ENCODE assay signal across 9 mouse cellular contexts in genomic region chr11:6006351-6007009, GRCm38 (mm10). TPM values are rescaled to one million over a fixed set of nuclear protein-coding genes. Genes with fewer than 3 reads are reported as not detected.
A peak's percentile ranks its signal among the peaks of the same experiment; 100 is the strongest.
DNase-seq lines count a peak whose midpoint lies in the region; ATAC-seq and TF ChIP-seq lines count a peak whose summit lies in the region.
"Not testable (repeated sequence)": the region's sequence is repeated elsewhere in the genome, so short reads cannot be mapped to it uniquely, and the experiment has no call there.
"Had no signal": no experiment of that assay in that cellular context is flagged by ENCODE, and none has a peak within 500 bp of the region (broad histone marks: within the 10 kb centered on the region; RNA-seq: fewer than 3 reads in every experiment).

No protein-coding gene starts in this region.

- H3K4me1 ChIP-seq in bone marrow macrophage, adult 2 months (ENCODE audit: control insufficient read depth, insufficient read depth, low read length): peaks cover 26% of the 10 kb centered on the region
- not testable (repeated sequence) for H3K4me1 ChIP-seq in forebrain, embryonic 12.5 days; limb, embryonic 10.5 days; midbrain, embryonic 15.5 days; stomach, embryonic 16.5 days (ENCODE audit: control insufficient read depth, insufficient read depth, low read length)
- H3K4me1 ChIP-seq in heart, embryonic 14.5 days (ENCODE audit: control insufficient read depth in 2 of 2, insufficient read depth in 2 of 2, low read length in 2 of 2): peaks cover 17 to 24% of the 10 kb centered on the region in 2 experiments
- H3K4me1 ChIP-seq in liver, postnatal 0 days (ENCODE audit: insufficient read depth): peaks cover 26% of the 10 kb centered on the region

- WGBS in forebrain, embryonic 12.5 days: 2% methylated on average over 38 of the region's 44 CpGs
- WGBS in heart, embryonic 14.5 days: 9% methylated on average over 36 of the region's 44 CpGs
- WGBS in limb, embryonic 10.5 days: 4% methylated on average over 42 of the region's 44 CpGs
- 3% methylated on average over 26 of the region's 44 CpGs for WGBS in liver, postnatal 0 days (ENCODE audit: insufficient replicate concordance)
- 6% methylated on average over 33 of the region's 44 CpGs for WGBS in midbrain, embryonic 15.5 days
- under 1% methylated on average over 38 of the region's 44 CpGs for WGBS in stomach, embryonic 16.5 days

- H3K27me3 ChIP-seq in forebrain, embryonic 12.5 days: peaks cover 29% of the 10 kb centered on the region
- H3K27me3 ChIP-seq in heart, embryonic 14.5 days (ENCODE audit: control insufficient read depth, insufficient read depth, low read length); liver, postnatal 0 days (ENCODE audit: insufficient read depth, low read length); midbrain, embryonic 15.5 days (replicated peaks); stomach, embryonic 16.5 days (ENCODE audit: control insufficient read depth, insufficient read depth, low read length): not testable (repeated sequence)
- H3K27me3 ChIP-seq in limb, embryonic 10.5 days (ENCODE audit: low read depth, poor library complexity, severe bottlenecking): peaks cover 36% of the 10 kb centered on the region

- TF ChIP-seq CTCF in bone marrow macrophage, adult 2 months (IDR thresholded peaks at IDR 0.05; ENCODE audit: low read depth, low read length); liver, postnatal 0 days (IDR thresholded peaks at IDR 0.05; ENCODE audit: low read depth): not testable (repeated sequence)

- peak overlapping the region; percentile 74 for H3K4me3 ChIP-seq in bone marrow macrophage, adult 2 months (ENCODE audit: insufficient read depth, low read length)
- peak overlapping the region; percentile 38 for H3K4me3 ChIP-seq in forebrain, embryonic 12.5 days (replicated peaks)
- H3K4me3 ChIP-seq in heart, embryonic 14.5 days (ENCODE audit: control insufficient read depth in 1 of 2, insufficient read depth in 1 of 2, low read depth in 1 of 2, low read length in 2 of 2): peak overlapping the region; percentile 42 to 46
- H3K4me3 ChIP-seq in limb, embryonic 10.5 days: peak overlapping the region; percentile 42
- peak overlapping the region; percentile 53 for H3K4me3 ChIP-seq in liver, postnatal 0 days (ENCODE audit: low read depth, low read length)
- H3K4me3 ChIP-seq in midbrain, embryonic 15.5 days: peak overlapping the region; percentile 35
- H3K4me3 ChIP-seq in stomach, embryonic 16.5 days (replicated peaks; ENCODE audit: low read length): peak overlapping the region; percentile 48

- not testable (repeated sequence) for TF ChIP-seq EP300 in liver, postnatal 0 days (IDR thresholded peaks at IDR 0.05; ENCODE audit: low read depth)

- H3K9me3 ChIP-seq in forebrain, embryonic 12.5 days; heart, embryonic 14.5 days (ENCODE audit: control insufficient read depth, low read length); limb, embryonic 10.5 days (replicated peaks); liver, postnatal 0 days (ENCODE audit: low read length); midbrain, embryonic 15.5 days; stomach, embryonic 16.5 days (replicated peaks; ENCODE audit: control insufficient read depth, low read length): not testable (repeated sequence)

- H3K27ac ChIP-seq in bone marrow macrophage, adult 2 months (ENCODE audit: insufficient read depth, low read depth, low read length): peak overlapping the region; percentile 17; the same call in 1 of the 2 replicates
- H3K27ac ChIP-seq in forebrain, embryonic 12.5 days; heart, embryonic 14.5 days (replicated peaks in 1 of 2; ENCODE audit: control insufficient read depth in 1 of 2, insufficient read depth in 1 of 2, low read depth in 2 of 2, low read length in 2 of 2); limb, embryonic 10.5 days; midbrain, embryonic 15.5 days; stomach, embryonic 16.5 days (ENCODE audit: low read length): not testable (repeated sequence)
- H3K27ac ChIP-seq in liver, postnatal 0 days (ENCODE audit: low read depth): peak overlapping the region; percentile 81

- not testable (repeated sequence) for ATAC-seq in forebrain, embryonic 12.5 days (ENCODE audit: low FRiP score); heart, embryonic 14.5 days (ENCODE audit: insufficient number of reproducible peaks, insufficient read depth, low FRiP score, low read depth); liver, postnatal 0 days; midbrain, embryonic 15.5 days (replicated peaks); stomach, embryonic 16.5 days (ENCODE audit: insufficient read depth, low FRiP score)

- H3K36me3 ChIP-seq in forebrain, embryonic 12.5 days (replicated peaks); heart, embryonic 14.5 days (ENCODE audit: control insufficient read depth, insufficient read depth, low read length); limb, embryonic 10.5 days; liver, postnatal 0 days (replicated peaks; ENCODE audit: insufficient read depth, low read length); midbrain, embryonic 15.5 days (replicated peaks); stomach, embryonic 16.5 days (ENCODE audit: control insufficient read depth, insufficient read depth, low read length): not testable (repeated sequence)

- DNase-seq in induced T-regulatory cell, adult 2 months (ENCODE audit: low read depth): peak; percentile 51
- not testable (repeated sequence) for DNase-seq in limb, embryonic 10.5 days (ENCODE audit: low spot score); liver, postnatal 0 days

- peak overlapping the region; percentile 59 for H3K4me2 ChIP-seq in forebrain, embryonic 12.5 days
- peak overlapping the region; percentile 61 for H3K4me2 ChIP-seq in heart, embryonic 14.5 days (ENCODE audit: low read length)
- H3K4me2 ChIP-seq in liver, postnatal 0 days (ENCODE audit: low read depth, low read length): peak overlapping the region; percentile 56; the same call in 1 of the 2 replicates
- H3K4me2 ChIP-seq in midbrain, embryonic 15.5 days: peak overlapping the region; percentile 51
- peak overlapping the region; percentile 54 for H3K4me2 ChIP-seq in stomach, embryonic 16.5 days (ENCODE audit: low read depth, low read length)

- TF ChIP-seq POLR2A in bone marrow macrophage, adult 2 months (IDR thresholded peaks at IDR 0.05; ENCODE audit: borderline replicate concordance, low read depth, low read length): not testable (repeated sequence)

- H3K9ac ChIP-seq in forebrain, embryonic 12.5 days; midbrain, embryonic 15.5 days: not testable (repeated sequence)
- H3K9ac ChIP-seq in heart, embryonic 14.5 days (ENCODE audit: low read length): peak overlapping the region; percentile 62
- H3K9ac ChIP-seq in liver, postnatal 0 days (replicated peaks): peak overlapping the region; percentile 74
- peak overlapping the region; percentile 58 for H3K9ac ChIP-seq in stomach, embryonic 16.5 days (ENCODE audit: low read length)

RNA-seq across cellular contexts. Expression of gene Ykt6, which starts 51.0 kb away (rescaled TPM):
- 48.1 and 50.0 TPM in 2 replicates for polyA plus RNA-seq in bone marrow macrophage, adult 2 months (2012; ENCODE audit: insufficient read depth, insufficient read length, missing spikeins)
- 58.4 and 59.8 TPM in 2 replicates for polyA plus RNA-seq in forebrain, embryonic 12.5 days (2016; fragmentation: Nextera tagmentation; extraction: Ambion mirVana)
- 17.8 and 19.1 TPM in 2 replicates for polyA plus RNA-seq in heart, embryonic 14.5 days (2014; fragmentation: Nextera tagmentation; extraction: Ambion mirVana)
- 55.5 and 65.5 TPM in 2 replicates for polyA plus RNA-seq in limb, embryonic 10.5 days (2016; fragmentation: Nextera tagmentation; extraction: Ambion mirVana)
- polyA plus RNA-seq in liver, postnatal 0 days (2015; fragmentation: Nextera tagmentation; extraction: Ambion mirVana): 15.1 and 16.6 TPM in 2 replicates
- 96.8 and 104 TPM in 2 replicates for polyA plus RNA-seq in midbrain, embryonic 15.5 days (2015; fragmentation: Nextera tagmentation; extraction: Ambion mirVana)
- 56.2 and 58.1 TPM in 2 replicates for polyA plus RNA-seq in stomach, embryonic 16.5 days (2015; fragmentation: Nextera tagmentation; extraction: Ambion mirVana)

RNA-seq across cellular contexts. Expression of gene Gck, which starts 56.6 kb away (rescaled TPM):
- not detected in 2 replicates for polyA plus RNA-seq in bone marrow macrophage, adult 2 months (2012; ENCODE audit: insufficient read depth, insufficient read length, missing spikeins)
- polyA plus RNA-seq in forebrain, embryonic 12.5 days (2016; fragmentation: Nextera tagmentation; extraction: Ambion mirVana): 2.9 and 3.5 TPM in 2 replicates
- polyA plus RNA-seq in heart, embryonic 14.5 days (2014; fragmentation: Nextera tagmentation; extraction: Ambion mirVana): 0.39 and 0.65 TPM in 2 replicates
- 0.55 and 1.3 TPM in 2 replicates for polyA plus RNA-seq in limb, embryonic 10.5 days (2016; fragmentation: Nextera tagmentation; extraction: Ambion mirVana)
- 0.66 and 1.3 TPM in 2 replicates for polyA plus RNA-seq in liver, postnatal 0 days (2015; fragmentation: Nextera tagmentation; extraction: Ambion mirVana)
- polyA plus RNA-seq in midbrain, embryonic 15.5 days (2015; fragmentation: Nextera tagmentation; extraction: Ambion mirVana): 10.0 and 11.2 TPM in 2 replicates
- polyA plus RNA-seq in stomach, embryonic 16.5 days (2015; fragmentation: Nextera tagmentation; extraction: Ambion mirVana): 3.5 and 3.6 TPM in 2 replicates
- polyA plus RNA-seq: C2C12 had no signal

RNA-seq across cellular contexts. Expression of gene Camk2b, which starts 59.7 kb away (rescaled TPM):
- polyA plus RNA-seq in bone marrow macrophage, adult 2 months (2012; ENCODE audit: insufficient read depth, insufficient read length, missing spikeins): 0.20 and 0.63 TPM in 2 replicates
- polyA plus RNA-seq in forebrain, embryonic 12.5 days (2016; fragmentation: Nextera tagmentation; extraction: Ambion mirVana): 11.0 and 11.7 TPM in 2 replicates
- 2.4 and 2.5 TPM in 2 replicates for polyA plus RNA-seq in heart, embryonic 14.5 days (2014; fragmentation: Nextera tagmentation; extraction: Ambion mirVana)
- polyA plus RNA-seq in limb, embryonic 10.5 days (2016; fragmentation: Nextera tagmentation; extraction: Ambion mirVana): 0.35 and 0.68 TPM in 2 replicates
- polyA plus RNA-seq in liver, postnatal 0 days (2015; fragmentation: Nextera tagmentation; extraction: Ambion mirVana): 2.0 and 2.4 TPM in 2 replicates
- polyA plus RNA-seq in midbrain, embryonic 15.5 days (2015; fragmentation: Nextera tagmentation; extraction: Ambion mirVana): 134 and 147 TPM in 2 replicates
- 4.5 and 6.0 TPM in 2 replicates for polyA plus RNA-seq in stomach, embryonic 16.5 days (2015; fragmentation: Nextera tagmentation; extraction: Ambion mirVana)

Comparison
In these comparisons a context has a peak if more than half of its experiments do, and no peak if none do; other contexts are left out.
1. RNA of gene Camk2b, which starts 59.7 kb away (polyA plus RNA-seq): 134 to 147 TPM in midbrain, embryonic 15.5 days; 11.0 to 11.7 TPM in forebrain, embryonic 12.5 days, 4.5 to 6.0 TPM in stomach, embryonic 16.5 days, 2.4 to 2.5 TPM in heart, embryonic 14.5 days, 2.0 to 2.4 TPM in liver, postnatal 0 days, 0.35 to 0.68 TPM in limb, embryonic 10.5 days and 0.20 to 0.63 TPM in bone marrow macrophage, adult 2 months; every median in the first group is over 10 times any median in the second.
2. Peak in every context shown above with its lines, with median percentiles within 50 percentile points of each other: H3K4me3 ChIP-seq and H3K4me2 ChIP-seq.